10 mouse cellular contexts compared by ENCODE assay signal in the genomic region with DNA sequence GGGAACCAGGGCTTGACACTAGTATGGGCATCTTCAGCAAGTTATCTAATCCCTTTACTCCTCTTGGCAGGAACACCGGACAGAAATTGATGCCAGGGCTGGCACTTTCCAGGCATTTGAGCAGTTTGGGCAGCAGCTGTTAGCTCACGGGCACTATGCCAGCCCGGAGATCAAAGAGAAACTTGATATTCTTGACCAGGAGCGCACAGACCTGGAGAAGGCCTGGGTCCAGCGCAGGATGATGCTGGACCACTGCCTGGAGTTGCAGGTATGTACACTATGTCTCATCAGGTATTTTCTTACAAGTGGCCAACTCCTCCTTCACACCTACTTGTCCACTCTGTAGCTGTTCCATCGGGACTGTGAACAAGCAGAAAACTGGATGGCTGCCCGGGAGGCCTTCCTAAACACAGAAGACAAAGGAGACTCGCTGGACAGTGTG. TPM values are rescaled to one million over a fixed set of nuclear protein-coding genes. Genes with fewer than 3 reads are reported as not detected.
DNase-seq lines count a peak whose midpoint lies in the region; TF ChIP-seq lines count a peak whose summit lies in the region.
"Had no signal": no experiment of that assay in that cellular context is flagged by ENCODE, and none has a peak within 500 bp of the region (broad histone marks: within the 10 kb centered on the region; RNA-seq: fewer than 3 reads in every experiment).

No protein-coding gene starts in this region.

- TF ChIP-seq CTCF in left cerebral cortex, adult 2 months (IDR thresholded peaks at IDR 0.05) = no peak

- peak; percentile 52 to 62 for DNase-seq in left cerebral cortex, postnatal 14 days (ENCODE audit: low spot score in 2 of 2)
- DNase-seq in left cerebral cortex, adult 2 months (ENCODE audit: extremely low spot score in 1 of 2, low spot score in 2 of 2) = no peak
- DNase-seq in cerebellum, adult 11-12 months = peak; percentile 89
- DNase-seq in gastrocnemius, postnatal 14 days = peak; percentile 77
- DNase-seq in ovary, postnatal 36 days (ENCODE audit: low spot score) = peak; percentile 53
- DNase-seq in spleen, adult 18-20 months = no peak
- no peak for DNase-seq in urinary bladder, postnatal 4 days (ENCODE audit: low spot score in 2 of 2)
- DNase-seq in kidney, postnatal 25 days = no peak

- intact Hi-C loops in left cerebral cortex, postnatal 14 days (cut with DNase I) = no loop called here
- intact Hi-C loops in left cerebral cortex, adult 2 months (cut with DNase I) = no loop called here
- intact Hi-C loops in gastrocnemius, postnatal 14 days (cut with DNase I; ENCODE audit: low total_unique reads) = no loop called here

- no peak overlapping the region for H3K4me3 ChIP-seq in left cerebral cortex, adult 2 months
- H3K4me3 ChIP-seq: embryonic facial prominence, embryonic 13.5 days; megakaryocyte, embryonic 14.5 days had no signal

- H3K27ac ChIP-seq in left cerebral cortex, adult 2 months = no peak overlapping the region
- H3K27ac ChIP-seq: embryonic facial prominence, embryonic 13.5 days had no signal

RNA-seq across cellular contexts. Expression of a gene that starts 37.8 kb away (rescaled TPM):
- 10 to 100 TPM; 42.6 to 47.8 TPM for total RNA-seq in left cerebral cortex, postnatal 14 days (2021)
- total RNA-seq in left cerebral cortex, adult 2 months (2021) = 10 to 100 TPM; 40.7 to 41.0 TPM
- total RNA-seq in gastrocnemius, postnatal 14 days (2021) = 1 to 10 TPM; 3.2 to 3.3 TPM

RNA-seq across cellular contexts. Expression of a gene that starts 45.5 kb away (rescaled TPM):
- 1,000 to 10,000 TPM in 1 of 2 experiments, 100 to 1,000 TPM in 1; 952 to 1,021 TPM for total RNA-seq in left cerebral cortex, postnatal 14 days (2021)
- total RNA-seq in left cerebral cortex, adult 2 months (2021) = 100 to 1,000 TPM; 878 to 928 TPM
- 10 to 100 TPM; 90.6 to 96.0 TPM for total RNA-seq in gastrocnemius, postnatal 14 days (2021)

RNA-seq across cellular contexts. Expression of a gene that starts 46.3 kb away (rescaled TPM):
- 100 to 1,000 TPM; 171 to 193 TPM for total RNA-seq in left cerebral cortex, postnatal 14 days (2021)
- 100 to 1,000 TPM; 191 to 192 TPM for total RNA-seq in left cerebral cortex, adult 2 months (2021)
- total RNA-seq in gastrocnemius, postnatal 14 days (2021) = 10 to 100 TPM; 75.4 to 90.4 TPM

Comparison
In these comparisons a context has a peak if more than half of its experiments do, and no peak if none do; other contexts are left out.
1. DNase-seq: peak in left cerebral cortex, postnatal 14 days (2 of 2), cerebellum, adult 11-12 months (single experiment), gastrocnemius, postnatal 14 days (single experiment) and ovary, postnatal 36 days (single experiment); none in left cerebral cortex, adult 2 months (0 of 2), spleen, adult 18-20 months (0 of 2), urinary bladder, postnatal 4 days (0 of 2) and kidney, postnatal 25 days (0 of 2).
2. RNA of a gene that starts 37.8 kb away (total RNA-seq): 42.6 to 47.8 TPM in left cerebral cortex, postnatal 14 days and 40.7 to 41.0 TPM in left cerebral cortex, adult 2 months; 3.2 to 3.3 TPM in gastrocnemius, postnatal 14 days; every median in the first group is over 4 times any median in the second.
3. RNA of a gene that starts 45.5 kb away (total RNA-seq): 952 to 1,021 TPM in left cerebral cortex, postnatal 14 days and 878 to 928 TPM in left cerebral cortex, adult 2 months; 90.6 to 96.0 TPM in gastrocnemius, postnatal 14 days; every median in the first group is over 4 times any median in the second.